Mouse (Mus musculus): ENCODE results near the gene Hhatl. TPM values are rescaled to one million over a fixed set of nuclear protein-coding genes. Genes with fewer than 3 reads are reported as not detected.
A peak's percentile ranks its signal among the peaks of the same experiment; 100 is the strongest.

Gene Hhatl
- total RNA-seq, 2 experiments from 2014 or later, result 118 to 123 TPM

DNA sequence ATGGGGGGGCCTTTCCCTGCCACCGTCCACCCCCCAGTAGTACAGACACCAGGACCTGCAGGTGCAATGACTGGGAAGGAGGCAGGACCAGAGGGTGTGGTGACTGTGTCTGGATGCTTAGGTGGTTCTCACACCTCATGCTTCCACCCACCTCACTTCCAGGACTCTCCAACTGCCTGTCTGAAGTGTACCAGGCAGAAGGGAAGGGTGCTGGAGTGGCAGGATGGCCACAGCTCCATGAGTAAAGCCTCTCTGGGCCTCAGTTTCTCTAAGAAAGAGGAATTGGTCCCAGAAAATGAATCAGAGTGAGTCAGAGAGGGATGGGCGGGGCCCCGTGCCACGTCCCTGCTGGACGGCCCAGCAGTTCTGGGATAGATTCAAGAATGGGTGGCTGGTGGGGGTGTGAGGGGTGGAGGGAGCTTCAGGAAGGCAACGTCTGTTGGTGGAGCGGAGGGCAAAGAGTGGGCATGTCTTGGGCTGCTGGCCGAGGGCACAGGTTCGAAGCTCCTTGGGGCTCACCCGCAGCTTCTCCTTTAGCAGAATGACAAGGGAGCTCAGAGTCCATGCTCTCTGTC is 31.1 kb downstream of the Hhatl start:
- intact Hi-C loops (cut with DNase I), result loop anchor here (5.0 kb wide), 1 partner anchor 71 kb away; no protein-coding TSS in a partner anchor
- DNase-seq (ENCODE audit: low spot score), result no peak

- DNase-seq (ENCODE audit: low spot score), result peak; percentile 43
- intact Hi-C loops (cut with DNase I), result loop anchor here (5.0 kb wide), 1 partner anchor 72 kb away; no protein-coding TSS in a partner anchor
These were observed 31.8 kb downstream of the Hhatl start for GRCm38 (mm10) chr9:121760271-121761090.

- intact Hi-C loops (cut with DNase I), result loop anchor here (5.0 kb wide), 1 partner anchor 73 kb away; no protein-coding TSS in a partner anchor
- DNase-seq (ENCODE audit: low spot score), result peak; percentile 49
These were observed 32.9 kb downstream of the Hhatl start, which contains the start of gene Zfp651 for GRCm38 (mm10) chr9:121759091-121760081. Gene Zfp651, plus strand, starts transcription at chr9:121759330.

GRCm38 (mm10) chr9:121757835-121758814 is 34.2 kb downstream of the Hhatl start:
- intact Hi-C loops (cut with DNase I), result no loop called here

DNA sequence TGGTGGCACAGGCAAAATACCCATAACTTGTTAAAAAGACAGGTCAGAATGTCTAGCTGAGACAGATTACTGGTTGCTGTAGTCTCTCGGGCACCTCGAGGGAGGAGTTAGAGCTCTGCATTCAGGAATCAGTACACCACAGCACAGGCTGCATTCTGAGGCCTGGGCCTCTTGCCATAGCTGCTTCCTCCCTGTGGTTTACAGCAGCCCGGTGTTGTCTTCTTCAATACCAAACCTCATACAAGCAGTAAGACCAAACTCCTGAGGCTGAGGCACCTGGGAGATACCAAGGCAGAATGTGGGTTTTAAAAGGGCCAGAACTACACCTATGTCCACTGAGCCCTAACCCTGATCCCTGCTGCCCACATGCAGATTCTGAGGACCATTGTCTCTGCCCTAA is 34.9 kb downstream of the Hhatl start:
- intact Hi-C loops (cut with DNase I), result no loop called here
- no peak for DNase-seq (ENCODE audit: low spot score)

More at GRCm38 (mm10) chr9:121757835-121758814, 34.2 kb downstream of the Hhatl start:
- DNase-seq (ENCODE audit: low spot score), result no peak

DNA sequence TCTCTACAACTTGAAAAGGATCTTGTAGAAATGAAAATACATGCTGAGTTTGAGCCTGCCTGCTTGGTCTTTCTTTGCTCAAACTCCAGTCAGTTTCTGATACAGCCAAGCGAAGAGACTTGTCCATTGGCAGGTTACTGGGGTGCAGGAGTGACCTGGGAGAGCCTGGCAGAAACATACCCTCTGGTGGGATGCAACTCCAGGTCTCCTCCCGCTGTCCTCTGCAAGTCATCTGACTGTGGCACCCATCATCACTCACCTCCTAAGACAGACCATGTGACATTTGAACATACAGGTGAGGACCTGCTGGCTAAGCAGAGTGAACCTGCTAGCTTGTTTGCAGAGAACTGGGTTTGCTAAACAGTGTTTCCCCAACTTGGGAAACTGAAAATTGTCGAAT is 35.5 kb downstream of the Hhatl start:
- intact Hi-C loops (cut with DNase I), result no loop called here
- DNase-seq (ENCODE audit: low spot score), result no peak

DNA sequence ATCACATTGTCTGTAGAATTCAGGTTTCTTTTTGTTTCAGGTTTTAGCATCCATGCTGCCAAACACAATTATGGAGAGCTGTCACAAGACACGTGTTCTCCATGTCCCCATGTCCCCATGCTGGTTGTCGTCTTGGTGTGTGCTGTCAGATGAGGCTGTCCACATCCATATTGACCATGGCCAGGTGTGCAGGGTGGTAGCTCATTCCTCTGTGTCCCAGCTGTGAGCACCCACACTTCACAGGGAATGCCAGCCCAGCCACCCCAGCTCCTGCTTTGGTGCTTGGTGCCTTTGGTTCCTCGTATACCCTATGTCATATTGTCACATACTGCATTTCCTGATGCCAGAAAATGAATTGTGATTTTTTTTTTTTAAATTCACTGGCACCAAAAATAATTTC is 37.7 kb downstream of the Hhatl start:
- DNase-seq (ENCODE audit: low spot score), result no peak
- intact Hi-C loops (cut with DNase I), result no loop called here

GRCm38 (mm10) chr9:121752774-121753173 is 39.5 kb downstream of the Hhatl start:
- DNase-seq (ENCODE audit: low spot score), result no peak
- intact Hi-C loops (cut with DNase I), result no loop called here

DNA sequence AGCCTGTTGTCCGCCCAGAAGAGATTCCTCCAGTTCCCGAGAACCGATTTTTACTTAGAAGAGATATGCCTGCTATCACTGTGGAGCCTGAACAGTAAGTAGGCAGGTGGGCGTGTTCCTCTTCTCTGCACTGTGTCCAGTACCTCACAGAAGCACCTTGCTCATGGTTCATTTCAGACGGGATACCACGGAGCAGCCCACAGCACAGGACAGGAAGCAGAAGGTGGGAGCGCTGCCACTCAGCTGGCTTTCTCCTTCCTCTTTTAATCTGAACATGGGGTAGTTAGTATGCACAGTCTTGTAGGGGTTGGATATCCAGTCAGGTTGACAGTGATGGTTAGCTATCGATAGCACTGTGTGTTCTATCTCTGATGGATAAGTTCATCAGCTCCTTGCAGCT is 48.3 kb downstream of the Hhatl start:
- DNase-seq (ENCODE audit: low spot score), result no peak
- intact Hi-C loops (cut with DNase I), result no loop called here

- intact Hi-C loops (cut with DNase I), result no loop called here
- DNase-seq (ENCODE audit: low spot score), result no peak
These were observed 51.1 kb downstream of the Hhatl start for GRCm38 (mm10) chr9:121741168-121741567.

DNA sequence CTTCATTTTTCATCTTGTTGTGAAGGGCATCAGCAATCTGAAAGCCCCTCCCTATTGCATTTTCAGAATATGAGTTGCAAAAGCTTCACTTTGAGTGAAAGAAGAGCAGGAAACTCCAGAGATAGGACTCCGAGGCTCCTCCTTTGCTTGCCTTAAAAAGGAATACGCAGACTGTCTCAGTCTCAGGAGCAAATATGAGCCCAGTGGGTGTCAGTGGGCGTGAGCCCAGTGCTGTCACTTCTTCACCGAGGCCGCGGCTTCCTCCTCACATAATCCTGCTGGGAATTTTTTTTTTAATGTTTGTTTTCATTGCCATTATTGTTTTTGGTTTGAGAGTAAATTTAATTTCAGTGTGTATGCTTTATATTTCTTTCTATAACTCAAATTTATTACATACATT is 51.8 kb downstream of the Hhatl start:
- intact Hi-C loops (cut with DNase I), result no loop called here

More for the DNA sequence above, 51.8 kb downstream of the Hhatl start:
- DNase-seq (ENCODE audit: low spot score), result no peak

Other genes starting within 250 kb of the Hhatl start
- not detected for gene Lyzl4, start 150.4 kb downstream of the Hhatl start, total RNA-seq (2021)
- 1 to 10 TPM; 1.4 to 2.1 TPM for gene Vipr1, start 149.8 kb downstream of the Hhatl start, total RNA-seq (2021)
- 1 to 10 TPM; 4.6 to 6.8 TPM for gene Sec22c, start 87.0 kb downstream of the Hhatl start, total RNA-seq (2021)
- 100 to 1,000 TPM; 138 to 145 TPM for gene Ss18l2, start 82.2 kb downstream of the Hhatl start, total RNA-seq (2021)
- 10 to 100 TPM; 29.1 to 38.1 TPM for gene Nktr, start 73.3 kb downstream of the Hhatl start, total RNA-seq (2021)
- 100 to 1,000 TPM; 116 to 128 TPM for gene Zfp651, start 33.2 kb downstream of the Hhatl start, total RNA-seq (2021)
- 10 to 100 TPM; 10.1 to 10.5 TPM for gene Klhl40, start 14.9 kb downstream of the Hhatl start, total RNA-seq (2021)
- gene Ccdc13, start 47.0 kb upstream of the Hhatl start, total RNA-seq (2021), result not detected
- 100 to 1,000 TPM; 208 to 239 TPM for gene Higd1a, start 65.9 kb upstream of the Hhatl start, total RNA-seq (2021)
- 1 to 10 TPM; 2.5 to 3.7 TPM for gene Ackr2, start 105.8 kb upstream of the Hhatl start, total RNA-seq (2021)
- not detected for gene Cyp8b1, start 123.8 kb upstream of the Hhatl start, total RNA-seq (2021)
- gene Fam198a, start 158.5 kb upstream of the Hhatl start, total RNA-seq (2021), result under 1 TPM; 0.94 to 0.98 TPM
- gene Pomgnt2, start 204.6 kb upstream of the Hhatl start, total RNA-seq (2021), result 10 to 100 TPM; 12.1 to 13.1 TPM